Mouse (Mus musculus) layer of hippocampus, postnatal 10 days (tissue): ENCODE results near the gene Lpar3. TPM values are rescaled to one million over a fixed set of nuclear protein-coding genes. Genes with fewer than 3 reads are reported as not detected.

Experiments
- total RNA-seq, 2 experiments: library from RNA; stranded (reverse); gene quantifications; 2 replicates each; pipeline ENCODE4 v1.2.3; 2021

Gene Lpar3
- total RNA-seq, 2 experiments from 2014 or later: 0.47 to 0.66 TPM

Other genes starting within 250 kb of the Lpar3 start
- 1 to 10 TPM; 3.5 to 3.7 TPM for gene Syde2, start 233.1 kb upstream of the Lpar3 start, total RNA-seq
- 1 to 10 TPM in 1 of 2 experiments, under 1 TPM in 1; 0.96 to 1.7 TPM for gene Wdr63, start 112.8 kb upstream of the Lpar3 start, total RNA-seq
- gene Mcoln3, start 103.5 kb upstream of the Lpar3 start, total RNA-seq: not detected
- gene Mcoln2, start 71.1 kb upstream of the Lpar3 start, total RNA-seq: not detected
- 100 to 1,000 TPM; 191 to 199 TPM for gene Ssx2ip, start 183.7 kb downstream of the Lpar3 start, total RNA-seq
- gene Ctbs, start 228.8 kb downstream of the Lpar3 start, total RNA-seq: 1 to 10 TPM; 6.7 to 8.2 TPM